Mouse (Mus musculus) right cerebral cortex, postnatal 4 days (tissue): Measurements from ENCODE around the gene Kat6b.

Experiments
- DNase-seq: peaks from one replicate; pipeline ENCODE4 v3.0.0-alpha.2; 2022

The Kat6b gene

GRCm38 (mm10) chr14:21719646-21720383, 238.6 kb downstream of the Kat6b start:
- no peak for DNase-seq

- no peak for DNase-seq
Observed at GRCm38 (mm10) chr14:21720430-21721205, 239.4 kb downstream of the Kat6b start.
